Mouse (Mus musculus) adipocyte (in vitro differentiated cells): ENCODE results near the gene Mtm1.
"Not testable (repeated sequence)": the region's sequence is repeated elsewhere in the genome, so short reads cannot be mapped to it uniquely, and the experiment has no call there.

Experiments used
- DNase-seq: peaks from one replicate; pipeline ENCODE4 v3.0.0-alpha.2; 2016; ENCODE audit warnings: low spot score

Gene Mtm1

GRCm38 (mm10) chrX:71287088-71287487, 76.5 kb downstream of the Mtm1 start:
- no peak for DNase-seq

GRCm38 (mm10) chrX:71294191-71294590, 83.6 kb downstream of the Mtm1 start:
- no peak for DNase-seq

GRCm38 (mm10) chrX:71296005-71296404, 85.4 kb downstream of the Mtm1 start:
- no peak for DNase-seq

- DNase-seq: no peak
Measured at GRCm38 (mm10) chrX:71302148-71302547, 91.6 kb downstream of the Mtm1 start.

- DNase-seq: peak; percentile 69
Measured at GRCm38 (mm10) chrX:71311229-71311628, 100.7 kb downstream of the Mtm1 start.

GRCm38 (mm10) chrX:71314380-71314779, 103.8 kb downstream of the Mtm1 start:
- no peak for DNase-seq

- no peak for DNase-seq
Measured at GRCm38 (mm10) chrX:71352033-71352432, 141.5 kb downstream of the Mtm1 start.

GRCm38 (mm10) chrX:71355331-71355730, 144.8 kb downstream of the Mtm1 start:
- no peak for DNase-seq

- not testable (repeated sequence) for DNase-seq
Measured at GRCm38 (mm10) chrX:71361793-71362192, 151.2 kb downstream of the Mtm1 start.

GRCm38 (mm10) chrX:71364062-71364461, 153.5 kb downstream of the Mtm1 start:
- no peak for DNase-seq

GRCm38 (mm10) chrX:71364554-71364991, 154.0 kb downstream of the Mtm1 start, which contains the start of gene Mtmr1:
Mtmr1 (plus strand) TSS chrX:71364760.
- peak; percentile 69 for DNase-seq

- peak; percentile 38 for DNase-seq
Measured at GRCm38 (mm10) chrX:71365011-71365410, 154.4 kb downstream of the Mtm1 start.
